Mouse (Mus musculus) layer of hippocampus, postnatal 14 days (tissue): ENCODE results near the gene Taok3. TPM values are rescaled to one million over a fixed set of nuclear protein-coding genes. Genes with fewer than 3 reads are reported as not detected.

Experiments used
- DNase-seq, 2 experiments: peaks; one replicate each; pipeline ENCODE4 v3.0.0; 2021 to 2022; ENCODE audit warnings: low spot score in 2 of 2, mixed read lengths in 1 of 2
- long read RNA-seq, 2 experiments: library from polyadenylated mRNA; stranded (forward); transcript quantifications; one replicate each; pipeline ENCODE4 v2.0.0; 2021
- total RNA-seq, 2 experiments: library from RNA; stranded (reverse); gene quantifications; 2 replicates each; pipeline ENCODE4 v1.2.3; 2021

Taok3 gene
- total RNA-seq, result 10 to 100 TPM; 58.2 to 58.9 TPM
- long read RNA-seq, experiment 1, full-length matches to known transcripts, result 11 of 15 reads
- long read RNA-seq, experiment 1, partial matches to known transcripts, result 1 of 15 reads
- long read RNA-seq, experiment 1, other reads (novel, unspliced or antisense), result 3 of 15 reads
- long read RNA-seq, experiment 2, full-length matches to known transcripts, result 7 of 13 reads
- long read RNA-seq, experiment 2, partial matches to known transcripts, result 2 of 13 reads
- long read RNA-seq, experiment 2, other reads (novel, unspliced or antisense), result 4 of 13 reads

DNA sequence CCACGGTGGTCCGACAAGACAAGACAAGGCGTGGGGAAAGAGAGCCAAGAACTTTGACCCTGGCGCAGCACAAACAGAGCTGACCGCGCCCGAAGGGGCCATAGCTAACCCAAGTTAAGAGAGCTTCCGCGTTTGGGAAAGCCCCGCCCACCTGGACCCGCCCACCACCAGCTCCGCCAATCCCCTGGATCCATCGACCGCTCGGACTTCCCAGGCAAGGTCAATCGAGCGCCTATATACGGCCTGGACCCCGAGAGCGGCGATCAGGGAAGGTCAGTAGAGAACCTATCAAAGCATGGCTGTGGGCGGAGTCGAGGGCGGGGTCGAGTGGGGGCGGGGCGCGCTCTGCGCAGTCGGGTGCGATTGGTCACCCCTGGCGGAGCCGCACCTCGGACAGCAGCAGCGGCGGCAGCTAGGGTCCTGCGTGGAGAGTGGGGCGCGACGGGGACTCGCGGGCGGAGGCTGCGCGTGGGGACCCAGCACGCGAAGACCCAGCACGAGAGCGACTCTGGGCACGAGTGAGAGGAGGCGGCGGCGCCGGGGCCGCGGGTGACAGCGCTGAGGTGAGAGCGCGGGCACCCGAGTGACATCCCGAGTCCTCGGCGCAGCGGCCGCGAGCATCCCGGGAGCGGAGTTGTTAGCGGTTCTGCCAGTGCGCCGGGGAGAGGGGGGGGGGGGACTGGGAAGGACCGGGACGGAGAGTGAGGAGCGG lies at the start of gene Taok3:
Gene Taok3 (plus strand): TSS at position 353 of the 712 bp plus-strand sequence.
- peak; percentile 97 to 99 for DNase-seq

DNA sequence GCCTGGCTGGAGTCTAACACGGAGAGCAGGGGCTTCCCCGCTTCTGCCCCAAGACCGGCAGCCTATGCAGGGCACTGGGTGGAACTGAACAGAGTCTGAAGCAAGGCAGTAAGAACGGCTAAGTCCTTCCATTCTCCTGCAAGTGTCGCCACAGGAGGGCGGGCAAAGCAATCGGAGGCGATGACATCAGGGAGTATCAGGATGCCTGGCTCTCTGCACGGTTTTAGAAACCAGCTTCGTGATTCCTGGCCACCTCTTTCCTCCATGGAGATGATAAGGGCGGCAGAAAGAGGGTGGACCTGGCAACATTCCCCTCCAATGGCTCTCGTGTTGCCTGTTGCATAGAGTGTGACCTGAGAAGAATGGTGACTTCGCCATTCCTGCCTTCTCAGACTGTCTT lies 32.2 kb upstream of the Taok3 start:
- no peak for DNase-seq

DNA sequence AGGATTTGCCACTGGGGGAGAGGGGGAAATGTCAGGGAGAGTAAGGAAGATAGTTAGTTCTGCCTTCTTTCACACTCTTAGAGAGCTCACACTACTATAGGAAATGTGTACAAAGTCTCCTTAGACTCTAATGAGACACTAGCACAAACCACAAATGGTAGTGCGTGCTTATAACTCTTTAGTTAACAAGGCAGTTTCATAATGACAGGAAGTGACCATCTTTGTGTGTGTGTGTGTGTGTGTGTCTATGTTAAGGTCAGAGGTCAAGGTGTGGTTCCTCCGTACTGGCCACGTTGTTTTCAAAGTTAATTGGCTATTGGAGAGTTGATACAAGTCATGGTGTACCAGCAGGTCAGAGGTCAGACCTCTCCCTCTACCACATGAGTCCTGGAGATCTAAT lies 30.8 kb upstream of the Taok3 start:
- no peak for DNase-seq

DNA sequence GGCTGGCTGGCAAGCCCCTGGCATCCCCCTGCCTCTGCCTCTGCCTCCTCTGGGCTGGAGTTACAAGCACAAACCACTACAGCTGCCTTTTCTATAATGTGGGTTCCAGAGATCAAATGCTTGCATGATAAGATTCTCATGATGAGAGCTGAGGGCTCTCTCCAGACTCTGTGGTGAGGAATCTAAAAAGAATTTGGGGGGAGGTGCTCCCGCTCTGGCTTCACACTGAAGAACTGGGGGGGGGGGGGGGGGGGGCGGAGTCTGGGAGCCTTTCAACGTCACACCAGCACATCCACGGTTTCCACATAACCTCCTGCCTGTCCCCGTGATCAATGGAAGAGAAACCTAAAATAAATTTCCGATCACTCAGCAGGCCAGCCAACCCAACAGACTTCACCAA lies 30.1 kb upstream of the Taok3 start:
- DNase-seq, result no peak

DNA sequence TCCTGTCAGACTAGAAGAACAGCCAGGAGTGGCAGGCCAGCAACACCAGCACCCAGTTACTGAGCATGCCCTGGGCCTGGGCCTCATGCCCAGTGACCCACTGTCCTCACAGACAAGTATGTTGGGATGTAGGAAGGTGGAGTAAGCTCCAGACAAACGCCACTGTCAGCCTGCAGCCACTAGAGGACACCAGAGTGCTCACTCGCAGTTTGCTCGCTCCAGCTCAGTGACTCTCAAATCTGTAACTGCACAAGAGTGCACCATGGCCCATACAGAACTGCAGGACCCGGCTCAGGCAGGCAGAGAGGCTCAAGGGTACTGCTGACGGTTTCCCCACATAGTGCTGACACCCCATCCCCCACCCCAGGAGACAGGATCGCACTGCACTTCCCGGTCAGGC lies 25.5 kb upstream of the Taok3 start:
- DNase-seq, result peak in 1 of 2 experiments; percentile 45

DNA sequence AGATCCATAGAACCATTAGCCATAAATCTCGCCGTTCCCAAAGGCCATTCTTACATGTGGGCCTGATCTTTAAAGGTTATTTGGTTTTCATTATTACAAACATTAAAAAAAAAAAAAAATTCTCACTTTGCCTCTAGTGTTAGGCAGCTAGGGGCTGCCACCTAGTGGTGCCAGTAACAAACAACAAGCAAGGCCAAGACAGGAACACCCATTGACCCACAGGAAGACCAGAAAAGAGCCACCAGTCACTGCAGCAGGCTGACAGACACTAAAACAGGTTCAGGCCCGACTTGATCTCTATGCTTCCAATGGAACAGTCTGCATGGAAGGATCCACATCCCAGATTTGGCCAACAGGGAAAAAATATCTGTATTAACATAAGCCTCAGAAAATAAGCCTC lies 23.2 kb upstream of the Taok3 start:
- DNase-seq, result peak; percentile 52 to 66

DNA sequence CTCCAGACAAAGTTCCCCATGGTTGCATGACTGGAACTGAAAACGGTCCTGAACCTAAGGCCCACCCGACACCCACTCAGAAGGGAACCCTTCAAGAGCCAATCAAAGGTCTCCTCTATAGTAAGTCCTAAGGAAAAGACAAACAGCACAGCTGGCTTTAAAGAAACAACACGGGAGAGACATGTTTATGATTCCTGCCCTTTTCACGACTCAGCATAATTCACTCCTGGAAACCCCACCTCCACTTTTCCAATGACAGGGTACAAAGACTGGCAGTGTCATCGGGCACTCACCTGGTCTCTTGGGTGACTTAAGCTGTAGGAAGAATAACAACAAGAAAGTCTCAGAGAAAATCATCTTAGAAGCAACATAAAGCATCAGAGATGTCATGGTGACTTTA lies 20.9 kb upstream of the Taok3 start:
- DNase-seq, result no peak

DNA sequence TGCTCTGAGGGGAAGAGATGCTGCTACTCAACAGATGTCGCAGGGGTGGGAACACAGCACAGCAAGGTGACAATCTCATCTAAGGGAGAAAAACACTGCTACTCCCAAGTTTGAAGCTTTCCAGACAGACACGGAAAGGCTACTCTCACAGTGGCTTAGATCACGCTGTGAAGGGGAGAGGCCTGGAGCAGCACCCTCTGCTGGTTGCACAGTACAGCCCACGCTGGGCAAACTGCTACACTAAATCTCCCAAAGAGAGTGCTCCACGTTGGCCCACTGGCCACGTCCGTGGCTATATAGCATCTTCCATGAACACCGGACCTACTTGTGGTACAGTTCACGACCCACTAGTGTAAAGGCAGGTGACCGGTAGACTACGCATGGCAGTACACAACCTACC lies 20.2 kb upstream of the Taok3 start:
- DNase-seq, result no peak

DNA sequence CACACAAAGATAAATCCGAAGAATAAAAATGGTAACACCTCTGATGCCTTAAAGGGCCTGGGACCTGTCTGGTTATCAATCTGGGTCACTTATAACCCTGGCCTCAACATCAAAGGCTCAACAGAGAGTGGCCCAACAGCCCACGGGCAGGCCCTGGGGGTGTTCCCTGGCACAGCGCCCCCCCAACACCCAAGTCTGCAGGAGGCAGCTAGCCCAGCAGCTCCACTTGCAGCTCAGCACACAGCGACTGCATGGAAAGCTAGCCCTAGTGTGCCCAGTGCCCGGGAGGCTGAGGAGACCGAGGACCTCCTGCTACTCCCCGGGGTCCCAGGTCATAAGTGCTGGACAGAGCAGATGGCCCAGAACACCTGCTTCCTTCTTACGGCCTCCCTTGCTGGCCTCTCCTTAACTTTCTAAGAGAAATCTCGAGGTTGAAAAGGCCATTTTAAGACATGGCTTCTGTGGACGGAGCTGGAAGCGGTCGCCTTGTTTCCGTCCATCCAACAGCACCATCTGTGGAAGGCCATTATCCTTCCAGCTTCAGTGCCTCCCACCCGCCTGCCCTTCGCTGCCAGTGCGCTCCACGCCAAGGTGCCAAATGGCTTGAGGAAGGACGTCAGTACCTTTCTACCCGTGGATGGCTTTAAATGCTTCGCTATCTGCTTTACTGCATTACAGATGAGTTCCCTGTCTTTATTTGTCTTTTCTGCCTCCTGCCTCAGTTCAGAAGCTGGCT lies 16.6 kb upstream of the Taok3 start:
- DNase-seq, result no peak

DNA sequence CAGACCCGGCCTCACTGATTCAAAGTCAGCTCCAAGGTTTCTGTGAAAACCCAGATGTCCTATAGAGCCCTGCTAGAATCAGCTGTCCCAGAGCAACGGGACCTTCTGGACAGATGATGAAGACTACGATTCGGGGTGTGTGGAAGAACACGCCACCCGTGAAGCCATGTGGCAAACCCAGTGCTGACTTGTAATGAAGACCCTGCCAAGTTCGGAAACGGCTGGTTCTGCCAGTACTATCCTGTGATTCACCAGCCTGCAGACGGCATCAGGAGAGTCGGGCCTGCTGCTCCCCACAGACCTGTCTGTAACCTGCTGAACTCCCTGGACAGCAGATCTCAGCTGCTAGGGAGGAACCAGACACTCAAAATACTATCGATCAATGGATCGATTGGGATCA lies 15.6 kb upstream of the Taok3 start:
- DNase-seq, result no peak

DNA sequence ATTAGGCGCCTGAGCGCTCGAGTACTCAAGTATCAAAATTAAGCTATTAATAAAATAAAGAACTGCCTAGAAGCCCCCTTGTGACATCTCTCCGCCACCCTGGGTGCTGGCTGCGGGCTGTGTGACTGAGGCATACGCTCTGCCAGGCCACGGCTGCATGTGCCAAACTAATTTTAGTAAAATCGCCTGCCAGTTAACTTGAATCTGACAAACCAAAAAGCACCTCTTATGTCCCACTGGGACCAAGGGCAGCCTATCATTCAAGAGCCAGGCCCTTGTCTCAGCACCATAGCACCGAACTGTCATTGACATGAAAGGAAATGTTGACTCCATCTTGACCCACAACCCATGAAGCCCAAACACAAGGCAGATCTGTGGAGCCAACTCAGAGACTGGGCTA lies 14.2 kb upstream of the Taok3 start:
- DNase-seq, result no peak

DNA sequence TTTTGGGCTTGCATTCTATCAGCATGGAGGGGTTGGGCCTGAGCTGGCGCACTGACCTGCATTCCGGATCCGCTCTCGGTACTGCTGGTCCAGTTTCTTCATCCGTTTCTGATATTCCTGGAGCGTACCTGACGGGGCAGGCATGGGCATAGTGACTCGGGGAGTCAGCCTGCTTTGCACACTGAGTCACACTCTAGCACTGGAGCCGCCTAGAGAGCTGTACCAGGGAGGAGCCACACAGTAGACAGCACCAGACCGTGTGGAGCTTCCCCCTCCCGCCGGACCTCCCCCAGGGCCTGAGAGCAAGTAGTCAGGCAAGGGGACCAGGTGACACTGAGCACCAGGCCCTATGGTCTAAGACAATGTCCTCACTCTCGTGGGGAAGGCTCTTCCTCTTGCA lies 11.6 kb upstream of the Taok3 start:
- DNase-seq, result no peak

DNA sequence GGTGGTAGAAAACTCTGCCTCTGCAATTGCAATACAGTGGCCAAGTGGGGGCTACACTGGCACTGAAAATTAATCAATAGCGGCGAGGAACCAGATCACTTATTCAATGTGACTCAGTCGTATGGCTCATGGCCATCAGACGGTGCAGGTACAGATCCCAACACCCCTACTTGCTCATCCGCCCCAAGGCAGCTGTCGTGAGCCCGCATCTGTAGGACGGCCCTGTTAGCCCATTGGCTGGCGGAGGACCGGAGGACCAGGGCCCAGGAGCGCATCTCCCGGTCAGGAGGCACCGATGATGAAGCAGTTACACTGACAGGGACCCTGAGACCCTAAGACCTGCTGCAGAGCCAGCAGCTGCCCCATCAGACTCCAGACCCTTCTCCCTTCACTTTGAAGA lies 11.2 kb upstream of the Taok3 start:
- DNase-seq, result no peak

DNA sequence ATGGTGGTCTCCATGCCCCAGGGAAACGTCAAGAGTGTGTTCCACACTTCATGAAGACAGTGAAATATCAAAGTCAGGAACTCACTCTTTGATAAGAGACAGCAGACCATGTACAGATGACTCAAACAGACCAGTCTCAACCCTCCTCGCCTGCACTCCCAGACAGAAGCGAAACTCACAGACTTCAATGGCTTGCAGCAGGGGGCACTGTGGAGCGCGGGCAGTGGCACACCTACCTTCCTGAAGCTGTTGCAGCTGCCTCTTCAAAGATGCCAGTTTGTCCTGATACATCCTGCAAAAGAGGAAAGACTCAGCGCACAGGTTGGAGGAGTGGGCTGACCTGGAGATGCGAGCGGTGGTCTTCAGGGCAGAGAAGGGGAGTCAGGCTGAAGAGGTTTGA lies 10.4 kb upstream of the Taok3 start:
- no peak for DNase-seq

DNA sequence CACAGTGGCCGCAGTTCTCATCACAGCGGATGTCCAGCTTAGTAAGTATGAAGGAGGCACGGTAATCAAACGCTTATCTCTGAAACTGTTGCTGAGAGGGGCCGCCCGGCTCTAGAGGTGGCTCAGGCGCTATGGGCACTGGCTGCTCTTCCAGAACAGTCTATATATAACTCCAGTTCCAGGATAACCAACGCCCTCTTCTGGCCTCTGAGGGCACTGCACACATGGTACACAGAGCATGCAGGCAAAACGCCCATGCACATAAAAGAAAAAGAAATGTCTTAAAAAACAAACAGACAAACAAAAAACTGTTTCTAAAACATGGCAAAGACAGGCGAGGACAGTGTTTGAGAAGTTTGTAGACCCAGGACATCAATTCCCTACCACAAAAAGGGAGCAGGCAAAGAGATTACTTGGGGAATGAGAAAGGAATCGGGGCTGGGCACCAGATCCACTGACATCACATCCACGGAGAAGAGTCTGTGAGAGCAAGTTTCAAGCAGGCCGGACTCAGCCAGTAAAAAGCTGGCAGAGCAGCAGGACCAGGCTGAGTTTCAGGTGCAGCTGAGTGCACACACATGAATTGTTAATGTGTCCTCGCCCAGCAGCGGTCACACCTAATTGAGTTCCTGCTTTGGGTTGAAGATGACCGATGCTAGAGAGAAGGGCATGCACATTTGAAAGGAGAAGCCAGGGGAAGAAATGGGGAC lies 8.7 kb upstream of the Taok3 start:
- DNase-seq, result no peak

DNA sequence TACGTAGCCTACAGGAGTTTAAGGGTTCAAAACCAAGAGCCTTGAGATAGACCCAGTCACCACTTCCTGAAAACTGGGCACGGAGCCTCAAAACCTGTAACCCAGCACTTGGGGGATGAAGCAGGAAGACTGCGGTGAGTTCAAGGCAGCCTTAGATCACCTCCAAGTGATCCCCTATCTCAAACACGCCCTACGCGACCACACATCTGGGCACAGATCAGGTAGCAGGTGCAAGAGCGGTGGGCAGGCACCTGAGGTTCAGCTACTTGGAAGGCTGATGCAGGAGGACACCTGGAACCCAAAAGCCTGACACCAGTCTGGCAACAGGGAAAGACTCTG lies 8.2 kb upstream of the Taok3 start:
- no peak for DNase-seq

DNA sequence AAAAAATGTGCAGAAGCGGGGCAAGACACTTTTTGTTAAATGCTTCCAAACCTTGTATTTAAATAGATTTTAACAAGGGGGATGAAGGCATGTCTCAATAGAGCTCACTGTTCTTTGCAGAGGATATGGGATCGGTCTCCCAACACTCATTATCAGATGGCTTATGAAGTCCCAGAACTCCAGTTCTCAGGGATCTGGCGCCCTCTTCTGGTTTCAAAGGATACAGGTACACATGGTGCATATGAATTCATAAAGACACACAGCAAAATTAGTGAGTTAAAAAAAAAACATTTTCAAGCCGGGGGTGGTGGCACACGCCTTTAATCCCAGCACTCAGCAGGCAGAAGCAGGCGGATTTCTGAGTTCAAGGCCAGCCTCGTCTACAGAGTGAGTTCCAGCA lies 6.6 kb upstream of the Taok3 start:
- DNase-seq, result no peak

DNA sequence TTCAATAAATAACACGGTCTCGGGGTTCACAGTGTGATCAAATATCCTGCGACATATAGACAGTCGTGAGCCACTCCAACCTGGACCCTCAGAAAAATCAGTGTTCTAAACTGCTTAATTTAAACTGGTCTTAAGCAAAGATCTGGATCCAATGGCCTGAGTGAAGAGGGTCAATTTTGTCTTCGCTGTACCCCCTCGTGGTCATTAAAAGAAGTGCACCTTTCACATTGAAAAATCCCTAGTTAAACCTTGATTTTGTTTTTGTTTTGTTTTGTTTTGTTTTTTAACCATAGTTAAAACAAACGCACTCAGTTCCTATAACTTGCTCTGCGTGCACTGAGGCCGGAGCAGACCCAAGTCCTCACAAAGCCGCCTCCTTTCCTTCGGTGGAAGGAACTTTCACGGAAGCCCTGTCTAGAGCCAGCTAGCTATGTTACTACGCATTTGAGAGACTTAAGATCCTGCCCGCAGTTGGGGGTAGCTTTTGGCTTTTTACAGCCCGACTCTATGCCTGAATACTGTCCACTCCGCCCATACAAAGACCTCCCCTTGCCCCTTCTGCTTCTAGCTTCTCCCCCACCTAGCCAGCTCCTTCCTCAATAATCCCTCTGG lies 5.2 kb upstream of the Taok3 start:
- no peak for DNase-seq

DNA sequence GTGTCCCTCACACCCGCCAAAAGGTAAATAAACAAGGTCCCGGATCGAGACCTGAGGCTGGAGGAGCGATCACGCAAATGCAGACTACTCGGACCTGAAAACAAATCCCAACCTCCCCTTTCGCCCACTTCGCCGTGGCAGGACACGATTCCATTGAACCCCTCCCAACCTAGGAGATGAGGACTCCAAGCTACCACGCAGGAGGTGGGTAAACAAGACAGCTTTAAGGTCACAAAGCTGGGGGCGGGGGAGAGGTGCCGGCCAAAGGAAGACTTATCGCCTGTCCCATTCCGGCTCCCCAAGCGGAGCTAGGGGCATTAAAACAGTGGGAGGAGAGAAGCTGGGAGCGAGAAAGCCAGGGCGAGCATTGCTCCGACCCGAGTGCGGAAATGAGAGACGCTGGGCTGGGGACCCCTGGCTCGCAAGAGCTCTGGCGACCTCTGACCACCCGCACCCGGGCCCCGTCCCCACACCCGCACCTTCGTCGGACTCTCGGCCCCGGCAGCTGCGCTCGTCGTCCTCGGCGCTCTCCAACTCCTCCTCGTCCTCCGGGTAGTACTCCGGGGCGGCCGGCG lies 4.6 kb upstream of the Taok3 start:
- no peak for DNase-seq

DNA sequence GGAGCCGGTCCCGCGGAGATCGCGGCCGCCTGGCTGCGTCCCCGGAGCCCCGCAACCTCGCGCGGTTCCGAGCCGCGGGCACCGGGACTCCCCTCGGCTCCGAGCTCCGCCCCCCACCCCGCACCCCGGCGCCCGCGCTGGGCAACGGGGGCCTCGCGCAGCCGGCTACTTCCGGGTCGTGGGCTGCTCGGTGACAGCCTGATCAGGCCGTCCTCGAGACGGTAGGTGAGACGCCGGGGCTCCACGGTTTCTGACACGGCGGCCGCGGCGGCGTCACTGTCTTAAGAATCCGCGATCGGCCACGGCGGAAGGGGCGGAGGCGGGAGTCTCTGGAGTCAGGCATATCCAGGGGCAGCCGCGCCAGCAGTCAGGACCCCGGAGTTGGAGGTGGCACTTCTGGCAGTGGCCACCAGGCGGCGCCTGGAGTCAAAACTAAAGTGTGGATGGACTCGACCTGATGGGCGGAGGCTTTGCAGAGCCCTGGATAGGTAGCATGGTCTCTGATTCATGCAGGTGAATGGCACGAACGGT lies 4.0 kb upstream of the Taok3 start, which contains the start of gene Suds3:
Gene Suds3 (minus strand): TSS at position 278 of the 531 bp plus-strand sequence.
- DNase-seq, result peak; percentile 98 to 99

DNA sequence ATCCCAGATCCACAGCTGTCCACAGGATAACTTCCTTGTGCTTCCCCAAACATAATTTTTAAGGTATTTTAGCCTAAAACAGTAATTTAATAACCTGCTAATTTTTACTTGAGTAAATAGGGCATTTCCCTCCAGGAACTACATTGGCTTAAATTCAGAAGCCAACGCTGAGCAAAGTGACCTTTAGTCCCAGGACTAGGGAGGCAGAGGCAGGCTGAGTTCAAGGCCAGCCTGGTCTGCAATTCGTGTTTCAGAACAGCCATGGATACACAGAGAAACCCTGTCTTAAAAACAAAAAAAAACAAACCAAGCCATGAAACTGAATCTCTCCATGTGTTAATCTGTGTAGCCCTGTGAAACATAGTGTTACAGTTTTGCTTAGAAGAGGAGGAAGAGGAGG lies 3.3 kb upstream of the Taok3 start:
- no peak for DNase-seq
